Mouse (Mus musculus) neural tube, embryonic 13.5 days (tissue): ENCODE measurements at regions not wholly inside any gene's neighbourhood (a gene's known extent, or its start where the extent isn't known, plus 50 kb on each side); places are given as distances from the start of the nearest gene placed in this dataset.

ENCODE experiments used
- ATAC-seq: fragments of 200-750 bp; cut with Nextera tagmentation; 2 replicates; pipeline ENCODE4 v1.8.0; 2017; ENCODE audit warnings: low read depth, mild to moderate bottlenecking, moderate TSS enrichment, moderate library complexity
- H3K27ac ChIP-seq: fragments of 300-500 bp; sonication (generic); replicated peaks from 2 replicates; pipeline ENCODE4 v1.5.1; 2015; ENCODE audit warnings: moderate library complexity, mild to moderate bottlenecking, inconsistent platforms
- H3K27me3 ChIP-seq: fragments of 300-500 bp; sonication (generic); 2 replicates; pipeline ENCODE4 v1.6.1; 2015; ENCODE audit warnings: mild to moderate bottlenecking, inconsistent platforms
- H3K36me3 ChIP-seq: fragments of 300-500 bp; sonication (generic); 2 replicates; pipeline ENCODE4 v1.6.1; 2015; ENCODE audit warnings: mild to moderate bottlenecking, inconsistent platforms
- H3K4me1 ChIP-seq: fragments of 300-500 bp; sonication (generic); replicated peaks from 2 replicates; pipeline ENCODE4 v1.6.1; 2015; ENCODE audit warnings: inconsistent platforms
- H3K4me2 ChIP-seq: fragments of 300-500 bp; sonication (generic); 2 replicates; pipeline ENCODE4 v1.6.1; 2015; ENCODE audit warnings: inconsistent platforms, mild to moderate bottlenecking, moderate library complexity
- H3K4me3 ChIP-seq: fragments of 300-500 bp; sonication (generic); 2 replicates; pipeline ENCODE4 v1.5.1; 2015; ENCODE audit warnings: mild to moderate bottlenecking, inconsistent platforms
- H3K9ac ChIP-seq: fragments of 300-500 bp; sonication (generic); 2 replicates; pipeline ENCODE4 v1.6.1; 2015; ENCODE audit warnings: moderate library complexity, mild to moderate bottlenecking, inconsistent platforms
- H3K9me3 ChIP-seq: fragments of 300-500 bp; sonication (generic); 2 replicates; pipeline ENCODE4 v1.6.1; 2016; ENCODE audit warnings: inconsistent platforms
- WGBS: fragments of 180-500 bp; shearing (Covaris S2); methylation state at CpG from one replicate; pipeline ENCODE4 v1.1.7; 2015; 5-methylcytosine and 5-hydroxymethylcytosine counted together

DNA sequence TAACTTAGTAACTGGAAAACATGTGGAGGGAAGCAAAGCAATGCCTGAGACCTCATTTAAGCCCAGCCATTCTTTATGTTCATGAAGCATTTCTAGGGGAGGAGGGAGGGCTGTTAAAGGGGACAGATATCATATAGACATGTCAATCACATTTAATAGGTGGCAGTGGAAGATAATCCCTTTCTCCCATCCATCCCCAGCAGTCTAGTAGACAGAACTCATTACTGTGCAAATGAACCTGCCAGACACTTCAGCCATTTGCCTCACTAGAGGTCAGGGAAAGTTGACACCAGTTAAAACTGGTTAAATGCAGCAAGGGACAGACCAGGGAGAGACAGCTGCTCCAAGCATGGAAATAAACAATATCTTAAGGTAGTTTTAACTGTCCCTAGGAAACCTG is 359.1 kb downstream of the Slc6a15 start:
- H3K9me3 ChIP-seq = no peaks in the 10 kb centered on the region
- H3K36me3 ChIP-seq = no peaks in the 10 kb centered on the region
- no peak overlapping the region for H3K9ac ChIP-seq
- ATAC-seq = peak; percentile 40
- no peak overlapping the region for H3K4me3 ChIP-seq
- no peak overlapping the region for H3K4me2 ChIP-seq
- no peaks in the 10 kb centered on the region for H3K27me3 ChIP-seq
- H3K27ac ChIP-seq = no peak overlapping the region
- peaks cover 9% of the 10 kb centered on the region; the same call in 1 of the 2 replicates for H3K4me1 ChIP-seq

DNA sequence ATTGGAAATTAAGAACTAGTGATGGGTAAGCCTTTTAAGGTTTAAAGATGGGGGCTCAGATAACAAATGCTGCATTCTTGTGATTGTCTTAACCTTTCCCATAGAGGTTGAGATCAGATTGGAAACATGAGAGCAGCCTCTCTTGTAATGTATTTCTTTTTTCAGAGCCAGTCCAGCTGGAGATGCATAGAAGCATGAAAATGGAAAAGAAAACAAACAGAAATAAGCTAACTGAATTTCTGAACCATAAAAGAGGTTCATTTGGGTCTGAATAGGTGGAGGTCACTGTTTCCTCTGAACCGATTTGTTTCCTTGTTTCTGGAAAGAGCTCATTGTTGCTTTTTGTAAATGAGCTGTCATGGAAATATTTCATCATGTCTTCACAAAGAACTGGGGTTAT is 363.9 kb downstream of the Slc6a15 start:
- no peak for ATAC-seq
- Histone ChIP-seq H3K27me3 (no peaks in the 10 kb centered on the region), H3K9ac (no peak overlapping the region), H3K4me2 (no peak overlapping the region), H3K4me1 (peaks cover 10% of the 10 kb centered on the region; the same call in 1 of the 2 replicates), H3K9me3 (no peaks in the 10 kb centered on the region), H3K4me3 (no peak overlapping the region), H3K27ac (no peak overlapping the region; the same call in 1 of the 2 replicates), H3K36me3 (no peaks in the 10 kb centered on the region)
- 11% methylated on average over 1 of the region's 1 CpGs for WGBS

DNA sequence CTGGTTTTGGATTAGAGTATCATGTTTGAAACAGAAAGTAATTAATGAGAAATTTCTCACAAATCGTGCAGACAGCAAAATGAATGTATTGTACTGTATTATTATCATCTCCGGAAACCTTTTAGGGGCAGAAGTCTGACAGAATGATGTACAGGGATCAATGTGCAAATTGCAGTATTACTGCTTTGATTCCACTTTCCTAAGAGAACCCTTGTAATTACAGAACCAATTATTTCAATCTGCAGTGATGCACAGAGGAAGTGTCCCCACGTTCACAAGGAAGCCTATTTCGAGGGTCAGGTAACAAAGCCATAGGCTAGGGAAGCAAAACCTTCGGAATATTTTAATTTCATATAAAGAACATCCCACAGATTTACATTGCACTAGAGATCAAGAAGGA is 364.4 kb downstream of the Slc6a15 start:
- H3K36me3 ChIP-seq = no peaks in the 10 kb centered on the region
- WGBS = 41% methylated on average over 5 of the region's 5 CpGs

DNA sequence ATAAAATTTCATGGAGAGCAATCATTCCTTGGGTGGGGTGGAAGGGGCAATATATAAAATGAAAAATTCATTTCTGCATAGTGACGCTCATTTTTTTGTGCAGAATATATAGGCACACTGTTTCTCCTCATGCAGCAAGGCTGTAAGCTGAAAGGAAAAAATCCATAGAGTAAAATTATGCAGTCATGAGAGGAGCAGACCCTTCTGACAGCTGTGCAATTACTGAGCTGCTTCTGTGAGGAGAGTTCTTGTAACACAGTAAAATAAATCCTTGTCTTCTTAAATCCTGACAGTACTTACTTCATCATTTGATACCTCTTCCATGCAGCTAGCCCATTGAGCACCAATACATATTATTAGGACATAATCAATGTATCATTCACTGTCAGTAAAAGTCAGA is 362.7 kb upstream of the Gm21293 start:
- ATAC-seq = no peak
- Histone ChIP-seq H3K27me3 (no peaks in the 10 kb centered on the region), H3K4me1 (no peaks in the 10 kb centered on the region), H3K4me3 (no peak overlapping the region), H3K36me3 (no peaks in the 10 kb centered on the region), H3K9ac (no peak overlapping the region), H3K9me3 (no peaks in the 10 kb centered on the region), H3K4me2 (no peak overlapping the region), H3K27ac (no peak overlapping the region)
- 77% methylated on average over 1 of the region's 1 CpGs for WGBS

More for the DNA sequence above, 364.4 kb downstream of the Slc6a15 start:
- H3K27me3 ChIP-seq = no peaks in the 10 kb centered on the region
- H3K27ac ChIP-seq = no peak overlapping the region
- no peak overlapping the region for H3K4me2 ChIP-seq
- no peak overlapping the region for H3K9ac ChIP-seq
- H3K4me3 ChIP-seq = no peak overlapping the region
- H3K9me3 ChIP-seq = no peaks in the 10 kb centered on the region
- peaks cover 6% of the 10 kb centered on the region; the same call in 1 of the 2 replicates for H3K4me1 ChIP-seq
- ATAC-seq = no peak

DNA sequence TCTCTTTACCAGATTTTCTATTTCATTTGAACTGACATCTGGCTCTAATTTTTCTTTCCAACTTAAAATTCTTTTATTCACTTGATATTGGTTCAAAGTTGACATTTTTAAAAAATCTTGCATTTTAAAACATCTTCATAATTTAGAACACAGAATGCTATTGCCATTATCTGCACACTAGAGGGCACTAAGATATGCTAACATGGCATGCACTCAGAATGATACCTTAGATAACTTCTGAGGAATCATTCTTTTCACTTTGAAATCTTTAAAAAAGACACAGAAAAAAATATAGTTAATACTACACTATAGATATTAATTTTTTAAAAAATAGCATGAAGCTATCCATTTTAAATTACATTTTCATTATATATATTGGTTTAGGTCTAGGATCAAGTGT is 357.9 kb upstream of the Gm21293 start:
- no peak overlapping the region for H3K9ac ChIP-seq
- H3K27me3 ChIP-seq = no peaks in the 10 kb centered on the region
- no peaks in the 10 kb centered on the region for H3K9me3 ChIP-seq
- no peaks in the 10 kb centered on the region for H3K4me1 ChIP-seq
- H3K36me3 ChIP-seq = no peaks in the 10 kb centered on the region
- no peak overlapping the region for H3K27ac ChIP-seq
- H3K4me2 ChIP-seq = no peak overlapping the region
- ATAC-seq = no peak
- no peak overlapping the region for H3K4me3 ChIP-seq

DNA sequence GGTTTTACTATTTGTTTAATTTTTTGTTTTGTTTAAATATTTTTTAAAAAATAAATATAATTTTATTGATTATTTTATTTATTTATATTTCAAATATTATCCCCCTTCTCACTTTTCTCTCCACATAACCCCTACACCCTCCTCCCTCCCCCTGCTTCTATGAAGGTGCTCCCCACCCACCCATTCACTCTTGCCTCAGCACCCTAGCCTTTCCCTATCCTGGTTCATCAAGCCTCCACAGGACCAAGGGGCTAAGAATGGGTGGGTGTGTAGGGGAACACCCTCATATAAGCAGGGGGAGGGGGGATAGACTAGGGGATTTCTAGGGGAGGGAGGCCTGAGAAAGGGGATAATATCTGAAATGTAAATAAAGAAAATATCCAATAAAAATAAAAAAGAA is 313.7 kb upstream of the Gm21293 start:
- no peak overlapping the region for H3K4me2 ChIP-seq
- no peaks in the 10 kb centered on the region for H3K9me3 ChIP-seq
- H3K27me3 ChIP-seq = no peaks in the 10 kb centered on the region
- H3K36me3 ChIP-seq = no peaks in the 10 kb centered on the region
- ATAC-seq = no peak
- H3K4me1 ChIP-seq = no peaks in the 10 kb centered on the region
- H3K4me3 ChIP-seq = no peak overlapping the region
- no peak overlapping the region for H3K9ac ChIP-seq
- H3K27ac ChIP-seq = no peak overlapping the region

DNA sequence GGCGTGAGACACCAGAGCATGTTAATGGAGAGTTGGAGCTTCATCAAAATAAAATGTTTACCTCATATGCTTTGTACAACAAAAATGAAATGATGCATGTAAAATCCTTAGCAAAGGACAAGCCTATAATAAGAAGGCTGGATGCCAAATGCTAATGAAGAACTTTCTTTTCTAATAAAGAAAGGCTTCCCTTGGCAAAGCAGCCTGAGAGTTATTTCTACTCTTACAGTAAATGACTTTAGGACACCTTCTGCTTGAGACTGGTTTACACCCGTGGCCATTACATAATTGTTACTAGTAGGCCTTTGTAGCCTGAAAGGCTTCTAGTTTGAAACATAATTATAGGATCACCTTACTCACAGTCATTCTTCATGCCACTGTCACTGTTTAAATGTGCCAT is 310.7 kb upstream of the Gm21293 start:
- no peak overlapping the region for H3K4me2 ChIP-seq
- WGBS = 35% methylated on average over 2 of the region's 2 CpGs
- no peaks in the 10 kb centered on the region for H3K36me3 ChIP-seq

DNA sequence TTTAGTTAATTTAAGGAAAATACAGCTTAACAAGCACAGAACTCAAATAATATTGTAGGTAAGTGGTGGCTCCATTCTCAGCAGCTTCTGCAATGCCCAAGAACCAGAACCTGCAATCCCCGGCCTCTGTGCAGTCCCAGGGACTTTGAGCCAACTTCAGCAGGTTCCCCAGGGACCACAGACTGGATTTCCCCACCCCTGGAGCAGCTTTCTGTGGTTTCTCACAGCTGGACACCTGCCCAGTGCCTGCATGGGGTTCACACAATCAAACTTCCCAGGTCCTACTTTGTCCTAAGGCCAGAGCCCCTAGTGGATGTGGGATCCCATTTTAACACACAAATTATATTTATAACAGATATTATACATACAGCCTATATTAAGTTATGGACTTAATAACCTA is 287.6 kb upstream of the Gm21293 start:
- 54% methylated on average over 1 of the region's 1 CpGs for WGBS
- no peaks in the 10 kb centered on the region for H3K4me1 ChIP-seq
- no peak overlapping the region for H3K27ac ChIP-seq
- no peak overlapping the region for H3K9ac ChIP-seq
- H3K4me3 ChIP-seq = no peak overlapping the region
- H3K36me3 ChIP-seq = no peaks in the 10 kb centered on the region
- no peaks in the 10 kb centered on the region for H3K27me3 ChIP-seq
- ATAC-seq = no peak
- no peak overlapping the region for H3K4me2 ChIP-seq
- H3K9me3 ChIP-seq = no peaks in the 10 kb centered on the region

More for the DNA sequence above, 310.7 kb upstream of the Gm21293 start:
- no peaks in the 10 kb centered on the region for H3K9me3 ChIP-seq
- H3K4me1 ChIP-seq = no peaks in the 10 kb centered on the region
- ATAC-seq = no peak
- no peaks in the 10 kb centered on the region for H3K27me3 ChIP-seq
- H3K9ac ChIP-seq = no peak overlapping the region
- no peak overlapping the region for H3K4me3 ChIP-seq
- no peak overlapping the region for H3K27ac ChIP-seq

DNA sequence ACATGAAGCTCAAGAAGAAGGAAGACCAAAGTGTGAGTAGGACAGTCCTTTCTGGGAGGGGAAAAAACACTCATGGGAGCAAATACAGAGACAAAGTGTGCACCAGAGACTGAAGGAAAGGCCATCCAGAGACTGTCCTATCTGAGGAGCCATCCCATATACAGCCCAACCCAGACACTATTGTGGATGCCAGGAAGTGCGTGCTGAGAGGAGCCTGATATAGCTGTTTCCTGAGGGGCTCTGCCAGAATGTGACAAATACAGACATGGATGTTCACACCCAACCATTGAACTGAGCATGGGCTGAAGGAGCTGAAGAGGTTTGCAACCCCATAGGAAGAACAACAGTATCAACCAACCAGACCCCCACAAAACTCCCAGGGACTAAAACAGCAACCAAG is 281.9 kb upstream of the Gm21293 start:
- Histone ChIP-seq H3K27ac (no peak overlapping the region), H3K4me1 (no peaks in the 10 kb centered on the region), H3K9ac (no peak overlapping the region), H3K27me3 (no peaks in the 10 kb centered on the region), H3K9me3 (no peaks in the 10 kb centered on the region), H3K4me3 (no peak overlapping the region), H3K4me2 (no peak overlapping the region), H3K36me3 (no peaks in the 10 kb centered on the region)
- no peak for ATAC-seq
- 88% methylated on average over 1 of the region's 1 CpGs for WGBS

DNA sequence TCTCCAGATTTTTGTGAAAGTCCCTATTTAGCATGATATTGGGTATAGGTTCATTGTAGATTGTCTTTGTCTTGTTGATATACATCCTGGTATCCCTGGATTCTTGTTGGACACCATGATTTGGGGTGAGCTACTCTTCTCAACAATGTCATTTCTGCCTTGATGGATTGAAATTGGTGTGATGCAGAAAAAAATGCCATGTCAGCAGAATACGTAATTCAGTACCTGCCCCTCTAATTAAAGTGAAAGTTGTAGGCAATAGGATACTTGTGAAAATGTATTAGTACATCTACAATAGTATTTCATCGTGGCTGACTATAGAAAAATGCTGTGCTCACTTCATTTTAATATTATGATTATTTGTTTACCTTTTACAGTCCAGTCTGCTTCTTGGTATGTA is 280.7 kb upstream of the Gm21293 start:
- no peaks in the 10 kb centered on the region for H3K9me3 ChIP-seq
- H3K36me3 ChIP-seq = no peaks in the 10 kb centered on the region
- no peak overlapping the region for H3K9ac ChIP-seq
- no peaks in the 10 kb centered on the region for H3K27me3 ChIP-seq
- H3K4me3 ChIP-seq = no peak overlapping the region
- H3K27ac ChIP-seq = no peak overlapping the region
- ATAC-seq = no peak
- H3K4me2 ChIP-seq = no peak overlapping the region
- no peaks in the 10 kb centered on the region for H3K4me1 ChIP-seq
- WGBS = 82% methylated on average over 2 of the region's 2 CpGs

DNA sequence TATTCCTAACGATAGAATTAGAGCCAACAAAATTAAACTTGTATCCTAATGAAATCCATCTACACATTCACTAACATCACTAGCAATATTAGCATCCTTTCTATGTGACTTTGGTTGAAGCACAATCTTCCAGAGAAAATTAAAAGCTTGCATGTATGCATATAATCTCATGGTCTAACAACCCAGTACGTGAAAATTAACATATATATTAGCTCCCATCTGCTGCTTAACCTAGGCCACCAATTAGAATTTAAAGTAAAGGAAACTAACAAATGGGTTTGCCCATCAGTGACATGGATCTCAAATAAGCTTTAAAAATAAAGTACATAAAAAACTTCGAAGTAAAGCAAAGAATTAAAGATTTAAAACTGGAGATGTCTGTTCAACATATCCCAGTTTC is 278.9 kb upstream of the Gm21293 start:
- Histone ChIP-seq H3K4me1 (no peaks in the 10 kb centered on the region), H3K4me2 (no peak overlapping the region), H3K36me3 (no peaks in the 10 kb centered on the region), H3K9me3 (no peaks in the 10 kb centered on the region), H3K4me3 (no peak overlapping the region), H3K27ac (no peak overlapping the region), H3K27me3 (no peaks in the 10 kb centered on the region), H3K9ac (no peak overlapping the region)
- WGBS = 60% methylated on average over 3 of the region's 3 CpGs
- ATAC-seq = no peak

DNA sequence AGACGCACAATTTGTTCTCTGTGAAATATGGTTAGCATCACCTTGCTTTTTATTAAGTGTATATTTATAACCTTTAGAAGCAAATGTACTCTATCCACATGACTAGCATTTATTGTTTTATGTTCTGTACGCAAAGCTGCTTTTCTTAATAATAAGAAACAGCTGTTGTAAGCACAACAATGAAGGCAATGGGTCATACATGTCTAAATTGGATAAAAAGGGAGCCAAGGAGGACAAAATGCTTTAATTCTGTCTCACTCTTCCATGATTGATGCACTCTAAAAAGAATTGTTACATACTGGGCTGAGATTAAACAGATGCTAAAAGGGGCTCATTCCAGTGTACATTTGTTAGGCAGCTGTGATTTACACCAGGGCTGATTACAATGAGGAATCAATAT is 232.7 kb upstream of the Gm21293 start:
- ATAC-seq = no peak
- 63% methylated on average over 2 of the region's 2 CpGs for WGBS
- H3K4me2 ChIP-seq = no peak overlapping the region

DNA sequence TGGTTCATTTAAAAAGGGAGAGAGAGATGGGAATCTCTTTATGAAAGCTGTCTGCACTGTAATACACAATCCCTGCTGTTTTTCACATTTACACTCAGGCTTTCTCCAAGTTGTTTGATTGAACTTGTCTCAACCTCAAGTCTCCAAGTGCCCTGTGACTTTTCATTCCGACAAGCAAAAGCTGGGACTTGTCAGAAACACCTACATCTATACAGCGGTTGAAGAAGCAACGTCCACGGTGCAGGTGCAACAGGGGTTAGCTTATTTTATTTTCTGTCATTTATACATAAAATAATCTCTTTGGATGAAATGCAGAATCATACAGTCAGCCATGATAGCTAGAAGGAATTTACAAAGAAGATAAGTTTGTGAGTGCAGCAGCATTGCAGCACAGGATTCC is 184.6 kb upstream of the Gm21293 start:
- H3K4me2 ChIP-seq = no peak overlapping the region
- no peaks in the 10 kb centered on the region for H3K4me1 ChIP-seq
- H3K27me3 ChIP-seq = no peaks in the 10 kb centered on the region
- no peak overlapping the region for H3K27ac ChIP-seq
- H3K36me3 ChIP-seq = no peaks in the 10 kb centered on the region
- no peak for ATAC-seq
- H3K9ac ChIP-seq = no peak overlapping the region
- 86% methylated on average over 4 of the region's 4 CpGs for WGBS
- no peaks in the 10 kb centered on the region for H3K9me3 ChIP-seq
- no peak overlapping the region for H3K4me3 ChIP-seq

More for the DNA sequence above, 232.7 kb upstream of the Gm21293 start:
- H3K27me3 ChIP-seq = no peaks in the 10 kb centered on the region
- H3K9me3 ChIP-seq = no peaks in the 10 kb centered on the region
- H3K4me3 ChIP-seq = no peak overlapping the region
- H3K27ac ChIP-seq = no peak overlapping the region
- H3K9ac ChIP-seq = no peak overlapping the region
- no peaks in the 10 kb centered on the region for H3K36me3 ChIP-seq
- no peaks in the 10 kb centered on the region for H3K4me1 ChIP-seq
